Mouse (Mus musculus) C2C12 (cell line): Measurements from ENCODE around the gene Sept9. TPM values are rescaled to one million over a fixed set of nuclear protein-coding genes. Genes with fewer than 3 reads are reported as not detected.

Experiments
- H3K27me3 ChIP-seq: one replicate; pipeline ENCODE4 v1.6.1; 2011; ENCODE audit not compliant: control insufficient read depth, insufficient read depth, insufficient read length
- H3K36me3 ChIP-seq: one replicate; pipeline ENCODE4 v1.6.1; 2011; ENCODE audit not compliant: control insufficient read depth, insufficient read depth
- H3K4me3 ChIP-seq: one replicate; pipeline ENCODE4 v1.5.1; 2011; ENCODE audit warnings: mild to moderate bottlenecking, control low read depth; ENCODE audit not compliant: poor library complexity, insufficient read depth, severe bottlenecking
- H3K79me2 ChIP-seq: one replicate; pipeline ENCODE4 v1.6.1; 2011; ENCODE audit not compliant: control insufficient read depth, insufficient read depth
- H3K79me3 ChIP-seq: one replicate; pipeline ENCODE4 v1.6.1; 2011; ENCODE audit warnings: low read depth, control low read depth
- H3ac ChIP-seq: one replicate; pipeline ENCODE3; 2011; ENCODE audit warnings: low read depth; ENCODE audit not compliant: control insufficient read depth, insufficient read length
- CEBPB ChIP-seq: IDR thresholded peaks from one replicate; pipeline ENCODE4 v1.6.1; 2011; ENCODE audit warnings: low read depth, mild to moderate bottlenecking, control low read depth, moderate library complexity
- CTCF ChIP-seq: IDR thresholded peaks from one replicate; pipeline ENCODE4 v1.5.1; 2011; ENCODE audit not compliant: control insufficient read depth, insufficient read depth, insufficient read length
- FOSL1 ChIP-seq: IDR thresholded peaks from one replicate; pipeline ENCODE4 v1.8.0; 2011; ENCODE audit warnings: mild to moderate bottlenecking, low read length; ENCODE audit not compliant: poor library complexity, insufficient read depth, severe bottlenecking
- MAX ChIP-seq: IDR thresholded peaks from one replicate; pipeline ENCODE4 v1.6.1; 2011; ENCODE audit warnings: mild to moderate bottlenecking, control low read depth
- MYOD1 ChIP-seq: IDR thresholded peaks from one replicate; pipeline ENCODE4 v1.6.1; 2011; ENCODE audit warnings: low read depth; ENCODE audit not compliant: control insufficient read depth, insufficient read length
- MYOG ChIP-seq: IDR thresholded peaks from one replicate; pipeline ENCODE4 v1.6.1; 2011; ENCODE audit not compliant: control insufficient read depth, insufficient read length; ENCODE audit errors: extremely low read depth
- USF1 ChIP-seq: IDR thresholded peaks from one replicate; pipeline ENCODE4 v1.6.1; 2011; ENCODE audit warnings: low read depth, mild to moderate bottlenecking, control low read depth, moderate library complexity
- polyA plus RNA-seq: library from polyadenylated mRNA; unstranded; fragments of >200 nt; fragmentation: generic; extraction: Trizol; gene quantifications from one replicate; pipeline ENCODE4 v1.2.1, GENCODE M21; 2012; ENCODE audit warnings: missing spikeins

The Sept9 gene
- polyA plus RNA-seq, 1 experiment, result 266 TPM

GRCm38 (mm10) chr11:117313446-117313845 lies 114.0 kb downstream of the Sept9 start:
- TF ChIP-seq CEBPB (no peak), MYOG (no peak), MYOD1 (no peak), FOSL1 (no peak), MAX (no peak), CTCF (no peak), USF1 (no peak)
- Histone ChIP-seq H3K79me3 (peaks cover 80% of the 10 kb centered on the region), H3K4me3 (no peak overlapping the region), H3K27me3 (no peaks in the 10 kb centered on the region), H3K36me3 (peaks cover 4% of the 10 kb centered on the region), H3ac (no peak overlapping the region), H3K79me2 (peaks cover 100% of the 10 kb centered on the region)

- TF ChIP-seq CTCF (peak; percentile 41), MAX (no peak)
- no peaks in the 10 kb centered on the region for H3K27me3 ChIP-seq
- peaks cover 74% of the 10 kb centered on the region for H3K79me3 ChIP-seq
- H3K36me3 ChIP-seq, result peaks cover 4% of the 10 kb centered on the region
- H3K4me3 ChIP-seq, result no peak overlapping the region
- no peak overlapping the region for H3ac ChIP-seq
- peaks cover 99% of the 10 kb centered on the region for H3K79me2 ChIP-seq
Observed at GRCm38 (mm10) chr11:117314026-117314425, 114.6 kb downstream of the Sept9 start.

GRCm38 (mm10) chr11:117314520-117314919 lies 115.1 kb downstream of the Sept9 start:
- Histone ChIP-seq H3K27me3 (no peaks in the 10 kb centered on the region), H3K4me3 (no peak overlapping the region), H3K79me2 (peaks cover 99% of the 10 kb centered on the region), H3K79me3 (peaks cover 74% of the 10 kb centered on the region), H3ac (no peak overlapping the region), H3K36me3 (peaks cover 4% of the 10 kb centered on the region)
- TF ChIP-seq USF1 (no peak), MYOG (no peak), CEBPB (no peak), CTCF (no peak), MAX (no peak), MYOD1 (no peak), FOSL1 (no peak)

- Histone ChIP-seq H3K4me3 (no peak overlapping the region), H3K36me3 (peaks cover 4% of the 10 kb centered on the region), H3ac (no peak overlapping the region), H3K27me3 (no peaks in the 10 kb centered on the region), H3K79me3 (peaks cover 73% of the 10 kb centered on the region), H3K79me2 (peaks cover 99% of the 10 kb centered on the region)
- no peak for TF ChIP-seq USF1
- peak; percentile 42 for TF ChIP-seq CEBPB
- TF ChIP-seq MYOG, result no peak
- TF ChIP-seq FOSL1, result no peak
- TF ChIP-seq MAX, result peak; percentile 63
- no peak for TF ChIP-seq MYOD1
Observed at GRCm38 (mm10) chr11:117315309-117315708, 115.8 kb downstream of the Sept9 start.

GRCm38 (mm10) chr11:117316441-117317331 lies 117.2 kb downstream of the Sept9 start:
- H3K79me3 ChIP-seq, result peaks cover 75% of the 10 kb centered on the region
- H3K79me2 ChIP-seq, result peaks cover 99% of the 10 kb centered on the region
- H3ac ChIP-seq, result peak overlapping the region; percentile 52
- H3K36me3 ChIP-seq, result peaks cover 4% of the 10 kb centered on the region
- TF ChIP-seq MYOG (no peak), FOSL1 (no peak), MYOD1 (no peak), CTCF (no peak), CEBPB (no peak), MAX (no peak), USF1 (no peak)
- H3K4me3 ChIP-seq, result no peak overlapping the region
- no peaks in the 10 kb centered on the region for H3K27me3 ChIP-seq

- peak overlapping the region; percentile 52 for H3ac ChIP-seq
- peaks cover 75% of the 10 kb centered on the region for H3K79me3 ChIP-seq
- peaks cover 6% of the 10 kb centered on the region for H3K36me3 ChIP-seq
- H3K79me2 ChIP-seq, result peaks cover 99% of the 10 kb centered on the region
- H3K4me3 ChIP-seq, result no peak overlapping the region
- TF ChIP-seq CTCF (no peak), MYOD1 (peak; percentile 92)
- H3K27me3 ChIP-seq, result no peaks in the 10 kb centered on the region
Observed at GRCm38 (mm10) chr11:117317429-117318101, 118.1 kb downstream of the Sept9 start.
